Mouse (Mus musculus) kidney, adult 8-10 months (tissue): ENCODE measurements around the gene Sin3b.
"Not testable (repeated sequence)": the region's sequence is repeated elsewhere in the genome, so short reads cannot be mapped to it uniquely, and the experiment has no call there.

Experiments
- DNase-seq, 2 experiments: peaks; one replicate each; pipeline ENCODE4 v3.0.0; 2022

Gene Sin3b

GRCm38 (mm10) chr8:72722769-72723650 lies at the start of gene Sin3b:
Gene Sin3b (plus strand): TSS chr8:72723285.
- peak; percentile 92 to 97 for DNase-seq

- DNase-seq = no peak
Observed at GRCm38 (mm10) chr8:72674184-72674583, 48.9 kb upstream of the Sin3b start.

DNA sequence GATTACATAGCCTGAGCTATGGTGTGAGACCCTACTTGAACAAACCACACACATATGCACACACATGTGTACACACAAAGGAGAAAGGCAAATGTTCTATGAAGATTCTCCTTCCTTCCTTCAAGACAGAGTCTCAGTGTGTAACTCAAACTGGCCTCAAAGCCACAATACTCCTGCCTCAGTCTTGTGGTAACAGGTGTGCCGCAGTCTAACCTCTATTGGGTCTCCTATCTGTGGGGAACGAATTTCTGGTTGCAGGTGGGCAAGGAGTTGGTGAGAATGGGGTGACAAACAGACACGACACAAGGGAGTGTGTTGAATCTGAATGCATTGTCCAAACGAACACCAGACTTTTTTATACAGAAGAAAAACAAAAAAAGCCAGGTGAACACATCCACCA lies 46.6 kb upstream of the Sin3b start:
- DNase-seq = no peak

- not testable (repeated sequence) for DNase-seq
Observed at GRCm38 (mm10) chr8:72676844-72677243, 46.2 kb upstream of the Sin3b start.

- no peak for DNase-seq
Observed at GRCm38 (mm10) chr8:72677331-72677730, 45.8 kb upstream of the Sin3b start.

DNA sequence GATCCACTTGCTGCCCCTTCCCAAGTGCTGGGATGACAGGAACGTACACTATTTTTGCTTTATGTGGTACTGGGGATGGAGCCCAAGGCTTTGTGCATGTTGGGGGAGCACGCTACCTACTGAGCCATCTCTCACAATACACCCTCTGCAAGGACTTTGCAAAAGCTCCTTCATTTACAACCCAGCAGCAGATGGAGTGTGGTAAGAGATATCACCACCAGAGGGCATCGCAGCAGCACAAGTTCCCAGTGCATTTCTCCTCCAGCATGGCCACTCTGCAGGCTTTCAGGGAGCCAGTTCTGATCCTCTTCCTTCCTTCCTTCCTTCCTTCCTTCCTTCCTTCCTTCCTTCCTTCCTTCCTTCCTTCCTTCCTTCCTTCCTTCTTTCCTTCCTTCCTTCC lies 43.0 kb upstream of the Sin3b start:
- DNase-seq = peak; percentile 30 to 74

- DNase-seq = no peak
Observed at GRCm38 (mm10) chr8:72682051-72682687, 40.9 kb upstream of the Sin3b start.

DNA sequence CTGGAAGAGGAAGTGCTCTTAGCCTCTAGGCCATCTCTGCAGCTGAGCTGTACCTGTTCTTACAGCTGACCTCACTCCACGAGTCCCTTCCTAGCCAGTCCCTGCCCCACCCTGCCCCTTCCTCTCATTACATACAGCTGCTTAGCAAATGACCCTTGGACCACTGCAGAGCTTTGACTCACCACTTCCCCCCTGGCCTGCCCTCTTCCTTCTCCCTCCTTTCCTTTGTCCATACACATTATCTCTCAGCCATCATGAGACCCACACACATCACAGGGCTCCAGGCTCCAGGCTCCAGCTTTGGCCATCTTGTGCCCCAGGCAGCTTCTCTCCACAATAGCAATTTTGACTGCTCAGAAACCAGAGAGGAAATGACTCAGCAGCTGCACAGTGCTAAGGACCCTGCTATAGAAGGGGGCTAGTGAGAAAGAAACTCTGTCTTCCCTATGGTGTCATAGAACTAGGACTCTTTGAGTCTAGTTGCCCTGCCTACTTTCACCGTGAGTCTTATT lies 40.0 kb upstream of the Sin3b start:
- no peak for DNase-seq

DNA sequence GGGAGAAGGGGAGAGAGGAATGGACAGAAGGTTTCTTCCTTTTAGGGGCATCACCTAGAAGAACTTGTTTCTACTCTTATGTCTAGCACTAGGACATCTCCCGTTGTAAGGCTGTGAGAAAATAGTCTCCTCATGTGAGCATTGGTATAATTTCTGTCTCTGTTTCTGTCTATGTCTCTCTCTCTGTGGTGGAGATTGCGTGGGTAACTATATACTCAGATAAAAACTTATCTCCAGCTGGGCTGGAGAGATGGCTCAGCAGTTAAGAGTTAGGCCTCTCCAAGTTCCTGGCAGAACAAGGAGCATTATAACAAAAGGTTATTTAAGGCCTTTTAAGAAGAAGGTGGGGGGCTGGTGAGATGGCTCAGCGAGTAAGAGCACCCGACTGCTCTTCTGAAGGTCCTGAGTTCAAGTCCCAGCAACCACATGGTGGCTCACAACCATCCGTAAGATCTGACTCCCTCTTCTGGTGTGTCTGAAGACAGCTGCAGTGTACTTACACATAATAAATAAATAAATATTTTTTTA lies 39.4 kb upstream of the Sin3b start:
- not testable (repeated sequence) for DNase-seq

GRCm38 (mm10) chr8:72698349-72698926 lies 24.6 kb upstream of the Sin3b start:
- no peak for DNase-seq

GRCm38 (mm10) chr8:72712569-72712968 lies 10.5 kb upstream of the Sin3b start:
- DNase-seq = no peak

DNA sequence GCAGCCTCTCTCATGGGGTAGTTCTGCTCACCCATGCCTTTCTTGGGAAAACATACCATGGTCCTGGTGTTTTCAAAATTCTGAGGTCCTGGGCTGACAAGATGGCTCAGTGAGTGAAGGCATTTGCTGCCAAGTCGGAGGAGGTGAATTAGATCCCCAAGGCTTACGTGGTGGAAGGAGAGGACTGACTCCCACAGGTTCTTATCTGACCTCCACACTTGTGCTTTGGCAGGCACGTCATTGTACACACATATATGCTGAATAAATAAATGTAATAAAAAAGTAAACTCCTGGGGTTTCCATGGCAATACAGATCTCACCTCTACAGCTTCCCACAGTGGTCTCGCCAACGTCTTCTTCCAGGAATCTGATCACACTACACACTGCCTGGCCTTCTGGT lies 6.5 kb upstream of the Sin3b start:
- DNase-seq = no peak

GRCm38 (mm10) chr8:72720541-72720940 lies 2.5 kb upstream of the Sin3b start:
- no peak for DNase-seq

DNA sequence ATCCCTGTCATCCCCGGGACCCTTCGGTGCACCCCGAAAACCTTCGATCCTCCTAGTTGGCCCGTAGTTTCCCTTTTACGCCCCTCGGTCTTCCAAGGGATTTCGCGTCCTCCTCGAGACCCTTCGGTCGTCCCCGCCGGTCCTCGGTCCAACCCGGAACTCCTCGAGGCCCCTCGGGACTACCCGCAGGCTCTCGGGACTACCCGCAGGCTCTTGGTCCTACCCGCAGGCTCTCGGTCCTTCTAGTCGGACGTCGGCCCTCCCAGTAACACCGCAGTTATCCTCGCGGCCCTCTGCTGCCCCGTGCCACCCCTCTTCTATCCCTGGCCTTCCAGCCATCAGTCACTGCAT lies 541 bp downstream of the Sin3b start:
- DNase-seq = peak; percentile 14 to 22

DNA sequence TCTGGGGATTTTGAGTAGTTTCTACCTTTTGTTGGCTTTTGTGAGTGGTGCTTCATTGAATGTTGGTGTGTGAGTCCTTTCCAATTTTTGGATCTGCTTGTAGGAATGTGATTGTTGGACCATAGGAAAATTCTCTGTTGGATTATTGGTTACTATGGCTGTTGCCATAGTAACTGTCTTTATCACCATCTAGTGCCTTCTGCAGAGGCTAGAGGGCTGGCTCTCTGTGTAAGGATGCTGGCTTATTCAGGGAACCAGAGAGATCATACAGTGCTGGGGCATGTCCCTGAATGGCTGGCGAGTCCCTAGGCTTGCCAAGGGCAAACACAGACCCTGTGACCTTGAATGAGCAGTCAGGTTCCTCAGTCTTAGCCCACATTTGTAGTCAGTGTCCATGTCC lies 5.6 kb downstream of the Sin3b start:
- no peak for DNase-seq

- DNase-seq = no peak
Observed at GRCm38 (mm10) chr8:72735001-72735400, 11.9 kb downstream of the Sin3b start.

- no peak for DNase-seq
Observed at GRCm38 (mm10) chr8:72736868-72737267, 13.8 kb downstream of the Sin3b start.

GRCm38 (mm10) chr8:72746061-72746460 lies 23.0 kb downstream of the Sin3b start:
- peak in 1 of 2 experiments; percentile 55 for DNase-seq

DNA sequence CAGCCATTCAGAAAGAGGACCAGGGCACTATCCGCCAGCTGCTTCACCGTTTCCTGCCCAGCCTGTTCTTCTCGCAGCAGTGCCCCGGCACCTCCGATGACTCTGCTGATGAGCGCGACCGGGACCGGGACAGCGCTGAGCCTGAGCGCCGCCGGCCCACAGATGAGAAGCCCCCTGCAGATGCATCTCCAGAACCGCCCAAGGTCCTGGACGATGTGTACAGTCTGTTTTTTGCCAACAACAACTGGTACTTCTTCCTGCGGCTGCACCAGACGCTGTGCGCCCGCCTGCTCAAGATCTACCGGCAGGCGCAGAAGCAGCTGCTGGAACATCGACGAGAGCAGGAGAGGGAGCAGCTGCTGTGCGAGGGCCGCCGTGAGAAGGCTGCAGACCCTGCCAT lies 26.8 kb downstream of the Sin3b start:
- DNase-seq = no peak

- no peak for DNase-seq
Observed at GRCm38 (mm10) chr8:72750266-72750665, 27.2 kb downstream of the Sin3b start.

GRCm38 (mm10) chr8:72751126-72751525 lies 28.0 kb downstream of the Sin3b start:
- DNase-seq = no peak

DNA sequence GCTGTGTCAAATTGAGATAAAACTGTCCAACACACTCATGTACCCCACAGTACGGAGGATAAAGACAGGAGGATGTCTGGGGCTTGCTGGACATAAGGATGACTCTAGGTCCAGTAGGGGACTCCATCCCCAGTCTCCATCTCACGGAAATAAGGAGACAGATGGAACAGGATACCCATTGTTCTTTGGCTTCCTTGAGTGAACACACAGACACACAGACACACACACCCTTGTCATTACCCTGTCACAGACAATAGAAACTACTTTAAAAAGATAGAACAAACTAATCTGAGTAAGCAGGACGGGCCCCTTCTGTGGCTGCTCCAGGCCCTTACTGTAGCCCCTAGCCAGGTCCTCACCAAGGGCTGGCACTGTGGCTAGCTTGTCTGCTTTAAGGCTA lies 29.2 kb downstream of the Sin3b start:
- DNase-seq = no peak

DNA sequence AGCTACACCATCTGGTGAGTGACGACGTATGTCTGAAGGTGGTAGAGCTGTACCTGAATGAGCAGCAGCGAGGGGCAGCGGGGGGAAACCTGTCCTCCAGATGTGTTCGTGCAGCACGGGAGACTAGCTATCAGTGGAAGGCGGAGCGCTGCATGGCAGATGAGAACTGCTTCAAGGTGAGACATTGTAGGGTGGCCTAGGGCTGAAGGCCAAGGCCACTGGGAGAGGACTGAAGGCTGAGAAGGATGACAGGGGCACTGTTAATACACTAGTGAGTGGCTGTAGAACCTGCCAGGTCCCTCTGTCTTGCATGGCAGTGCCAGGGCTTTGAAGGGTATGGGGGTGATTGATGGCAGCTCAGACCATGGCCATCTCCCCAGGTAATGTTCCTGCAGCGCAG lies 30.1 kb downstream of the Sin3b start:
- DNase-seq = no peak

GRCm38 (mm10) chr8:72753781-72754180 lies 30.7 kb downstream of the Sin3b start:
- DNase-seq = no peak
